In the genomic region with DNA sequence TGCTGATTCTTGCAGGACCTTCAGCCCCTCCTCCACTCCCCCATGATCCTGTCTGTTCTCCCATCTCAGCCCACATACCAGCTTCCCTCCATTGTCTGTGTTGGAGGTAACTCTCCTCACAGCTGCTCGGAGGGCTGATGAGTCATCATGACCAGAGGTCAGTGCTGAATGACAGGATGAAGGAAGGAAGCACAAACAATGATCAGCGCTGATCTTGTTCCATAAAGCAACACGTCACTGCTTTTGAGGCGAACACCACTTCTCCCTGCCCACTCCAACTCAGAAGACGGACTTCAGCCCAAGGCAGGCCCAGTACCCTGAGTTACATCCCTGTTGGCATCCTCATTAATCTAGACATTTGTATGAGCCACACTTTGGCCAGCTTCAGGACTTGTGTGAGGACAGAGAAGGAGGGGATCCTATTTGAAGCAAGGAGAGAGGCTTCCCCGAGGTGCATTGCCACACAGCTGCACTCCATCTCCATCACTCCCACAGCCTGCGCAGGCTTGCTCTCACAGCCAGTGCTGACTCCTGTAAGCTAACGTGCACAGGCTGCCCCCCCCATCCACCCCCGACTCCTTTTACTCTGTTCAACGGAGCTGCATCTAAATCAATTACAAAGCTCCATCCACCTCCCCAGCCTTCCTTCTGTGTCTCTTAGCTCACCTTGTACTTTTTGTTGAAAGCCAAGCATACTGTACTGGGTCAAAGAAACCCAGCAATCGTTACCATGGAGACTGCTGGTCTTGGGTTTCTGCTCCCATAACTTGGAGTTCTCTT, we compare ENCODE assay signal across 8 mouse cellular contexts.
DNase-seq lines count a peak whose midpoint lies in the region; ATAC-seq lines count a peak whose summit lies in the region.

No protein-coding gene starts in this region.

- peak; percentile 57 for ATAC-seq in forebrain, embryonic 12.5 days (ENCODE audit: low FRiP score)
- peak; percentile 69 for ATAC-seq in hindbrain, embryonic 13.5 days (ENCODE audit: low FRiP score)
- ATAC-seq in limb, embryonic 12.5 days (ENCODE audit: insufficient number of reproducible peaks, insufficient read depth, low FRiP score, low TSS enrichment, low read depth): no peak; the same call in 1 of the 2 replicates
- ATAC-seq in midbrain, embryonic 11.5 days (ENCODE audit: low FRiP score): no peak

- no peak overlapping the region for H3K9ac ChIP-seq in forebrain, embryonic 12.5 days
- peak overlapping the region; percentile 30; the same call in 1 of the 2 replicates for H3K9ac ChIP-seq in hindbrain, embryonic 13.5 days
- peak overlapping the region; percentile 40; the same call in 1 of the 2 replicates for H3K9ac ChIP-seq in limb, embryonic 12.5 days (replicated peaks)
- no peak overlapping the region for H3K9ac ChIP-seq in midbrain, embryonic 11.5 days (ENCODE audit: low read length)

- no peak overlapping the region for H3K4me3 ChIP-seq in forebrain, embryonic 12.5 days (replicated peaks)
- H3K4me3 ChIP-seq in hindbrain, embryonic 13.5 days: no peak overlapping the region
- H3K4me3 ChIP-seq in limb, embryonic 12.5 days (replicated peaks): no peak overlapping the region
- no peak overlapping the region for H3K4me3 ChIP-seq in midbrain, embryonic 11.5 days (ENCODE audit: low read depth, low read length)

- peaks cover 21% of the 10 kb centered on the region for H3K4me1 ChIP-seq in forebrain, embryonic 12.5 days
- H3K4me1 ChIP-seq in hindbrain, embryonic 13.5 days (replicated peaks): peaks cover 37% of the 10 kb centered on the region
- peaks cover 47% of the 10 kb centered on the region for H3K4me1 ChIP-seq in limb, embryonic 12.5 days (replicated peaks)
- peaks cover 5% of the 10 kb centered on the region for H3K4me1 ChIP-seq in midbrain, embryonic 11.5 days (ENCODE audit: control insufficient read depth, insufficient read depth, low read length)

- WGBS in forebrain, embryonic 12.5 days: 45% methylated on average over 11 of the region's 11 CpGs
- 34% methylated on average over 11 of the region's 11 CpGs for WGBS in hindbrain, embryonic 13.5 days
- WGBS in limb, embryonic 12.5 days: 52% methylated on average over 11 of the region's 11 CpGs
- 61% methylated on average over 11 of the region's 11 CpGs for WGBS in midbrain, embryonic 11.5 days

- H3K36me3 ChIP-seq in forebrain, embryonic 12.5 days (replicated peaks): no peaks in the 10 kb centered on the region
- H3K36me3 ChIP-seq in hindbrain, embryonic 13.5 days: no peaks in the 10 kb centered on the region
- no peaks in the 10 kb centered on the region for H3K36me3 ChIP-seq in limb, embryonic 12.5 days
- H3K36me3 ChIP-seq in midbrain, embryonic 11.5 days (ENCODE audit: control insufficient read depth, insufficient read depth, low read length): no peaks in the 10 kb centered on the region

- DNase-seq in ovary, adult 18-20 months (ENCODE audit: low spot score): peak; percentile 51
- DNase-seq in ovary, postnatal 10 days (ENCODE audit: low spot score): no peak
- peak; percentile 83 for DNase-seq in midbrain, embryonic 11.5 days (ENCODE audit: low spot score, missing footprints)
- peak; percentile 65 for DNase-seq in yolk sac, embryonic 10.5 days (ENCODE audit: low spot score)
- DNase-seq in cerebellum, adult 9-11 months: no peak

- H3K27ac ChIP-seq in forebrain, embryonic 12.5 days: 0 out of 2 replicates have a peak overlapping the region, but pooled peaks have one; percentile 50
- peak overlapping the region; percentile 30; the same call in 1 of the 2 replicates for H3K27ac ChIP-seq in hindbrain, embryonic 13.5 days
- peak overlapping the region; percentile 81 for H3K27ac ChIP-seq in limb, embryonic 12.5 days
- no peak overlapping the region for H3K27ac ChIP-seq in midbrain, embryonic 11.5 days (ENCODE audit: low read depth, low read length)

- H3K27me3 ChIP-seq in forebrain, embryonic 12.5 days: no peaks in the 10 kb centered on the region
- no peaks in the 10 kb centered on the region for H3K27me3 ChIP-seq in hindbrain, embryonic 13.5 days
- H3K27me3 ChIP-seq in limb, embryonic 12.5 days: no peaks in the 10 kb centered on the region
- H3K27me3 ChIP-seq in midbrain, embryonic 11.5 days (ENCODE audit: control insufficient read depth, insufficient read depth, low read length): no peaks in the 10 kb centered on the region

- H3K4me2 ChIP-seq in forebrain, embryonic 12.5 days: no peak overlapping the region
- no peak overlapping the region for H3K4me2 ChIP-seq in hindbrain, embryonic 13.5 days
- H3K4me2 ChIP-seq in limb, embryonic 12.5 days: no peak overlapping the region
- H3K4me2 ChIP-seq in midbrain, embryonic 11.5 days: no peak overlapping the region

- no peaks in the 10 kb centered on the region for H3K9me3 ChIP-seq in forebrain, embryonic 12.5 days
- no peaks in the 10 kb centered on the region for H3K9me3 ChIP-seq in hindbrain, embryonic 13.5 days
- H3K9me3 ChIP-seq in limb, embryonic 12.5 days: no peaks in the 10 kb centered on the region
- no peaks in the 10 kb centered on the region for H3K9me3 ChIP-seq in midbrain, embryonic 11.5 days (ENCODE audit: control insufficient read depth, low read length)

Comparison
In these comparisons a context has a peak if more than half of its experiments do, and no peak if none do; other contexts are left out.
1. DNase-seq: peak in ovary, adult 18-20 months (single experiment), midbrain, embryonic 11.5 days (single experiment) and yolk sac, embryonic 10.5 days (single experiment); none in ovary, postnatal 10 days (single experiment) and cerebellum, adult 9-11 months (single experiment).
2. ATAC-seq: peak in forebrain, embryonic 12.5 days (single experiment) and hindbrain, embryonic 13.5 days (single experiment); none in limb, embryonic 12.5 days (single experiment) and midbrain, embryonic 11.5 days (single experiment).
3. H3K9ac ChIP-seq: peak in hindbrain, embryonic 13.5 days (single experiment) and limb, embryonic 12.5 days (single experiment); none in forebrain, embryonic 12.5 days (single experiment) and midbrain, embryonic 11.5 days (single experiment).